Mouse (Mus musculus): ENCODE data around the gene Irf3.
"Not testable (repeated sequence)": the region's sequence is repeated elsewhere in the genome, so short reads cannot be mapped to it uniquely, and the experiment has no call there.

Gene Irf3

DNA sequence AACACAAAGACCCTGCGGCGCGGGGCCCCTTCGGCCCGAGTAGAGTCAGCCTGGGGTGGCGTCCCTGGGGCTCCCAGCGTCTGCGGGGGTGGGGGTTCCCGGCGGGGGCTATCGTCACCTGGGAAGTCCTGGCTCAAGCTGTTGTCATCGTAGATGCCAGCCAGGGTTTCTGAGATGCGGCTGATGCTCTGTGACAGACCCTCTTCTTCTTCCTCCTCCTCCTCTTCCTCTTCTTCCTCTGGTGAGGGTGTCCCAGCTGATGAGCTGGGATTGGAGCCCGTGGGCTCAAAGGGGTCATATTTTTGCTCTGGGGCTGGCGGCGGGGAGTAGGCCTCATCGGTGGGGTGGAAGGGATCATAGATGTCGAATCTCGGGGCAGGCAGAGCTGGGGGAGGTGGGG lies 11.0 kb downstream of the Irf3 start:
- DNase-seq, result no peak

DNA sequence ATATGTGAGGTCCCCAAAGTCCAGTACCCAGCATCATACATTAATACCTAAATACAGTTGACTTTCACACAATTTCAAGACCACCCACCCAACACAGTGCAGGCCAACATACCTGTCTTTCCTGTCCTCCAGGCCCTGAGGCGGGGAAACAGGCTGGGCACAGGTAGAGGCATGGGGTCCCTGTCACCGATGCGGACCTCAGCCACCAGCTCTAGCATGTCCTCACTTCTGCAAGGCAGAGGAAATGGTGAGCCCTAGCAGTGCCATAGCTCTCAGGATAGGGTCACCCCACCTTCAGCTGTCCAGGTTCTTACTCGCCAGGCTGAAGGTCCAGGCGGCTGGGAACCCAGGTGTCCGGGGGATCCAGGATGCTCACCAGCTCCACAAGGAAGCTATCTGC lies 14.6 kb downstream of the Irf3 start:
- DNase-seq, result no peak

DNA sequence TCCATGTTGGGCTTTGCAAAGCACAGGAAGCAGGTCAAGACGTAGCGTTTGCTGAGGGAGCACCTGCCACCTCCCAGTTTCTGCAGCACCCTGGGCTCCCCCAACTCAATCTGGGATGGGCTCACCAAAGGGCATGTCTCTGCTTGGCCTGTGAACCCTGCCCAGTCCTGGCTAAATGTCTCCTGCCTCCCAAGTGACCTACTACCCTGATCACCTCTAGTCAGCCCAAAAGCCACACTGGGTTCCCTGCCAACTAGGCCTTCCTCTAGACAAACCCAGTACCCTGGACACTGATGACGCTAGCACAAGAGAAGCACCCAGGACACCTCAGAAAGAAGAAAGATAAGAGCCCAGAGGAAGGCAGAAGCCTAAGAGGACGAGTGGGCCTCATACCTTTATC lies 15.4 kb downstream of the Irf3 start:
- DNase-seq, result no peak

DNA sequence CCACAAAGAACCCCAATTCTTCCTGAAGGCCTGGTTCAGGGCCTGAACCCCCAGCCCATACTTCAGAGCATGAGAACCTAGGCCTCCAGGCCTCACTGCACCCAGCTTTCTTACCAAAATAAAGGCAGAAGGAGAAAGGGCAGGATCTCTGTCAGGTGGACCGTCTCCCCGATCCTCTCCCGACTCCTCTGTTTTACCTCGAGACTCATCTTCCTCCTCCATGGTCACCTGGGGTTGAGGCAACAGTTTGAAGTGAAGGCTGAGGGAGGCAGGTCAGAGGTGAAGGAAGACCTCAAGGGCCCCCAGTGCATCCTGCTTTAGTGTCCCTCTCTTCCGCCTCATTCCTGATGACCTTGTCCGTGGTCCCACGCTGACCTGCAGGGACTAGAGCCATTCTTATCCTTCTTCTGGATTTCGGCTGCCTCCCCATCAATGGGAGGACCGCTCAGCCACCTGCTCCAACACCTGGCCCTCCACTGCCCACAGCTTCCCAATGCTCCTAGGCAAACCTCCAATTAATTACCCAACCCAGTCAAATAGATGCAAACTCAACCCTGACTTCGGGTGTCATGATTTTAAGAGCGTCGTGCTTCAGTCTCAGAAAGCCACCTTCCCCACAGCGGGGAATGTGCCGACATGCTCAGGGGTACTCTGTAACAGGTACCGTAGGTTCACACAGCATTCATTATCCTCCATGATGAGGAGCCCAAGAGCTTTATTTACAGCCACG lies 16.1 kb downstream of the Irf3 start:
- DNase-seq, result no peak

DNA sequence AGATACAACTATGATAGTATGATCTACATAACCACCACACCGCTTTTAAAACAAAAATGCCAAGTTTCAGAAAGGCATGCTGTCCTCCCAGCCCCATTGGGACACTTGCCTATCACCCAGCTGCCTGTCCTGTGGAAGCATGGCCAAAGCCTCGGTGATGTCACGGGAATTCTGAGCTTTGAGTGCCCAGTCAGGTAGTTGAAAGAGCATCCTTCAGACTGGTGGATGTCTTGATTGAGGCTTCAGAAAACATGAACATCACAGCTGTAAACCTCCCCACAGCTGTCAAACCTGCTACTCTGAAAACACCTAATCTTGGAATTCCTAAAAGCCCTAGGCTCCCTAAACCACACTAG lies 16.6 kb downstream of the Irf3 start:
- no peak for DNase-seq

DNA sequence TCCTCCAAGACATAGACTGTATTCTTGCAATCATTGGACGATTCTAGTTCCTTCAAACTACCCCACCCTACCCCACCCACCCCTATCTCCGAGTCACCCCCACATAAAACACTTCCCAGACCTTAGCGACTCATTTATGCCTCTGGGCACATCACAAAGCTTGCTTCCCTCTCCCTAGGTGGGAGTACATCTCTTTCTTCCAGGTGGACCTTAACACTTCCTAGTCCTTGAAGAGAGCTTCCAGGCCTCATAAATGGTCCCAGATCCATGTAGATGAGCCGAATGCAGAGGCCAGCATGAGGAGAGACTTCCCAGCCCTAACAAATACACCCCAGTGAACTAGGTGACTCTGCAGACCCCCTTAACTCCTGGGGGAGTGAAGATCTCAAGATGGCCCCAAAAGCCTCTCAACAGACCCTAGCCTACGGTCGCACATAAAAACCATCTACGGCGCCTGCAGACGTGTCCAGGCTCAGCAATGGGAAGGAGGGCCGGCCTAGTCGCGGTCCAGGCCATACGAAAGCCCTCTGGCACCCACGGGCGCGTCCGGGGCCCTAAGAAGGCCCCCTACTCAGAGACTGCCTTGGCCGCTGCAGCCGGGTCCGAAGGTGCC lies 18.0 kb downstream of the Irf3 start:
- no peak for DNase-seq

DNA sequence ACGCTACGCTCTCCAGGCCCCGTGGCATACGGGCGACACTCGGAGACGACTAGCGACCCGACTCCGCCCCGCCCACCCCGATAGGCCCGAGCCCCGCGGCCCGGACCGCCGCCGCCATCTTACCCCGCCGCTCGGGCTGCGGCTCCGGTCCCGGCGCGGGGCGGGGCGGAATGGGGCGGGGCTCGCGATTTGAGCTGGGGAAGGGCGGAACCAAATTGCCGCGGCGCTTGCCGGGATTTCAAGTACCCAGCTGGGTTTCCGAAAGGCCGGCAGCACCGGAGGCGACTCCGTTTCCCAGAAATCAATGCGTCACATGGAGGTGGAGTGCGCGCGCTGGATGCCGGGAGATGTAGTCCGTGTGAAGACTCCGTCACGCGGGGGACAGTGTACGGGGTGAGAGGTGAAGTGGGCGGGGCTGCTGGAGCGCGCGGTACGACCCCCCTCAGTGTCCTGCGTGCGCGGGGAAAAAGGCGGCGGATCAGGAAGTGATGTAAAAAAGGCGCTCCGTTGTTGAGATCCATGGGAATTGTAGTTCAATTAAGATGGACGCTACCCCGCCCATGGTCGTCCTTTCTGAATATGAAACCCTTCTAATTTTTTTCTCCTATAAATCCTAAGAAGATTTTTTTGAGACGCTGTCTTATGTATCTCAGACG lies 18.6 kb downstream of the Irf3 start, which contains the start of gene Scaf1:
Scaf1 (minus strand) TSS at position 407 of the 656 bp plus-strand sequence.
- peak; percentile 99 for DNase-seq

DNA sequence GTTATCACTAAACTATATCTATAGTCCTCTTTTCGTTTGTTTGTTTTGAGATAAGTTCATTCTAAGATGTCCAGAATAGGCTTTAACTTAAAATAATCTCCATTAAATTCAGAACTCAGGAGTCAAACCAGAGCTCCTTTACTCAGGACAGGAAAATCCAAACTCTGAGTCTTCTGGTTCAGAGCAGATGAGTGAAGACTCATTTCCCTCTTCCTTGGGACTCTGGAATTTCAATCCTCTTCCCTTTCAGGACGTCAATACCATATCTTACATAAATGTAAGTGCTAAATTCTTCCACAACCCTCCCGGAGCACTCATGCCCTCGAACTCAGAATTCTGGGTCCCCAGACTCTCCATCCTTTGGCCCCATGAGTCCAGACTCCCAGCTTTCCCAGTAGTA lies 19.3 kb downstream of the Irf3 start:
- no peak for DNase-seq

DNA sequence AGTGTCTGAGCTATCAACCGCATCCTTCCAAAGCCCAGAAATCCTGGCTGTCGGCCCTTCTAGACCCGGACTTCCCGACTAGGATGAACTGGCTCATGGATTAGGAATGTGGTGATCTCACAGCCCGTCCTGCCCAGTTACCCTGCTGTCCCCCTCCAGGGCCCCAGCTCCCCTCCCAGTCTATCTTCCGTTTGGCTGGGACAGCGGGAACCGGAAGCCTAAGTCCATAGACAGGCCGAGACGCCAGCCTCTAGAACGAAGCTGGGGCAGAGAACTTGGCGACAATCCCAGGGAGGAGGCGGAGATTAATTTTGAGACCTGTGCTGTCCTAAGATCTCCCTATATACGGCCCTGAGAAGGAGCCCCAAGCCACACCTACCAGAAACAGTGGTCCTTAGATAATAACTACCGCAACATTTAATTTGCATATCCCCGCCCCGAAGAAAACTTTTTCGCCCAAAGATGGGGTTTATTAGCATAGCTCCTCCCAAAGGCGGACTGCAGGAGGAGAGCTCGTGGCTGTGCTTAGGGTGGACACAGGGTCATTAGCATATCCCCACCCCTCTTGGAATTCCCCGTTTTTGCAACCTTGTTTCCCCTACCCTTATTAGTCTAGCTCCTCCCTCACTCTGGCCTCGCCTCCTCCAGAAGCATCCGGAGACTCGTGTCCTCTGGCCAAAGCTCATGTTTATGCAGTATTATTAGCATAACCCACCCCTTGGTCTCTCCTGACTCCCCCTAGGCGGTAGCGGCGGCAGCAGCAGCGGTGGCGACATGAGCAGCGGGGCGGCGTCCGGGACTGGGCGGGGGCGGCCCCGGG lies 20.0 kb downstream of the Irf3 start, which contains the start of gene Rras:
Rras (plus strand) TSS at position 720 of the 820 bp plus-strand sequence.
- peak; percentile 79 for DNase-seq

DNA sequence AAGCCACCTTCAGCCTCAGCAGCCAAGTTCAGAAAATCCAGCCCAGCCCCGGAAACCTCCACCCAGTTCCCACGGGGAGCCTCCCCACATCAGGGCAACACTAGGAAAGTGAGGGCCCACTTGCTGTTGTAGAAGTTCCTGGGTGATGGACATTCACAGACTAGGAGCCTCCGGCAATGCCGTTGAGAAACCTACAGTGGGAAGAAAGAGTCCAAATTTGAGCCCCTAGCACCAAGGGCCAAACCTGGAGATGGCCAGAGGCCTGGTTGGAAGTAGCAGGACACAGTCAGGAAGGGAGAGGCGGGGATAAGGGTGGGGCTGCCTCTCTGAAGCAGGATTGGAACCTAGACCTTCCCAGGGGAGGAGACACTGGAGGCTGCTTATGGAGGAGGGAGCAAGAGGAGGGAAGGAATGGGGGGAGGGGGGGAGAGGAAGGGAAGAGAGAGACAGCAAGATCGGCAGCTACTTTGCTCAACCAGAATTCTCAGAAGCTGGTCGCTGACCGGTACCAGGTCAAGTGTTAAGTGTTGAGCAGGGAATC lies 21.7 kb downstream of the Irf3 start:
- DNase-seq, result no peak

DNA sequence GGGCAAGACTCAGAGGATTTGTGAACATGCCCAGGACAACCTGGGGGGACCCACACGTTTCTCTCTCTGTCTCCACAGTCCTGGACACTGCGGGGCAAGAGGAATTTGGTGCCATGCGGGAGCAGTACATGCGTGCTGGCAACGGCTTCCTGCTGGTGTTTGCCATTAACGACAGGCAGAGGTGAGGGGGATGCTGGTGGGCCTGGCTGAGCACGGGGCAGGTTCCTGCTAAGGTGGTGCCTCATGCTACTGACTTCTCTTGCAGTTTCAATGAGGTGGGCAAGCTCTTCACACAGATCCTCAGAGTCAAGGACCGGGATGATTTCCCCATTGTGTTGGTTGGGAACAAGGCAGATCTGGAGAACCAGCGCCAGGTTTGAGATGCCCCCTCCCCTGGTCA lies 22.8 kb downstream of the Irf3 start:
- DNase-seq, result no peak

DNA sequence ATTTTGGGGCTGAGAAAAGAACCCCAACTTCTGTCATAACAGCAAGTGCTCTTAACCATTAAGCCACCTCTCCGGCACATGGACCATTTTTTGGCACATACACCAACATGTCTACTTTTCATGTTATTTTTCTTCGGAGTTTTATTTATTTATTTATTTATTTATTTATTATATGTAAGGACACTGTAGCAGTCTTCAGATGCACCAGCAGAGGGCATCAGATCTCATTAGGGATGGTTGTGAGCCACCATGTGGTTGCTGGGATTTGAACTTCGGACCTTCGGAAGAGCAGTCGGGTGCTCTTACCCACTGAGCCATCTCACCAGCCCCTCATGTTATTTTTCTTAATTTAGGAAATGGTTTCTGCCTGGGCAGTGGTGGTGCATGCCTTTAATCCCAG lies 26.3 kb downstream of the Irf3 start:
- not testable (repeated sequence) for DNase-seq

DNA sequence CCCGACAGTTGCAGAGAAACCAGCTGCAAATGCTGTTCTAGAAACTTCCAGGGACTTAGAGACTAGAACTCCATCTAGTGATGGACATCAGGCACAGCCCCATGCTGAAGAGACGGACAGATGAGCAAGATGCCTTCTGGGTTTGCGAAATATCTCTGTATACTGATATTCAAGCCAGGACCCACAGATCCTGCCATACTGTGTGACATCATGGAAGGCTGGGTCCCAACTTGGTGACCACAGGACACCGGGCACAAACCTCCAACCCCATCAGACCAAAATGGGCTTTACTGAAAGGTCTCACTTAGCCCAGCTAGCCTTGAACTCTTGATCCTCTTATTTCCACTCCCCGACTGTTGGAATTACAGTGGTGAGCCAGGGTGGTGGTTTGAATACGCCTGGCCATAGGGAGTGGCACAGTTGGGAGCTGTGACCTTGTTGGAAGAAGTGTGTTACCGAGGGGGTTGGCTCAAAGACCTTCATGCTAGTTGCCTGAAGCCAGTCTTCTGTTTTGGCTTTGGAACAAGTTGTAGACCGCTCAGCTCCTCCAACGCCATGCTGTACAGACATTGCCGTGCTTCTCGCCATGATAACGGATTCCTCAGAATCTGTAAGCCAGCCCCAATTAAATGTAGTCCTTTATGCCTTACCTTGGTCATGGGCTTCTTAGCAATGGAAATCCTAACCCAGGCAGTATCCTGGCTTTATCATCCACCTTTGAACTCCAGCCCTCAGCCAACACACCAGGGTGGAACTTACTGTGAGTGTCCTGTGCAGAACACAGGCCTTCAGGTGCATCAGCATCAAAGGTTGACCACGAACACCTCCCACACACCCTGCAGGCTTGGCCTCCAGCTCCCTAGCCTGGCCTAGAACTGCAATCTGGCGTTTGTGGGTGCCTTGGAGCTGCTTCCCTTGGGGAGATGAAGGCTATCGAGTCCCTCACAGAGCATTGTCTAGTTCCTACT lies 27.1 kb downstream of the Irf3 start:
- DNase-seq, result no peak

DNA sequence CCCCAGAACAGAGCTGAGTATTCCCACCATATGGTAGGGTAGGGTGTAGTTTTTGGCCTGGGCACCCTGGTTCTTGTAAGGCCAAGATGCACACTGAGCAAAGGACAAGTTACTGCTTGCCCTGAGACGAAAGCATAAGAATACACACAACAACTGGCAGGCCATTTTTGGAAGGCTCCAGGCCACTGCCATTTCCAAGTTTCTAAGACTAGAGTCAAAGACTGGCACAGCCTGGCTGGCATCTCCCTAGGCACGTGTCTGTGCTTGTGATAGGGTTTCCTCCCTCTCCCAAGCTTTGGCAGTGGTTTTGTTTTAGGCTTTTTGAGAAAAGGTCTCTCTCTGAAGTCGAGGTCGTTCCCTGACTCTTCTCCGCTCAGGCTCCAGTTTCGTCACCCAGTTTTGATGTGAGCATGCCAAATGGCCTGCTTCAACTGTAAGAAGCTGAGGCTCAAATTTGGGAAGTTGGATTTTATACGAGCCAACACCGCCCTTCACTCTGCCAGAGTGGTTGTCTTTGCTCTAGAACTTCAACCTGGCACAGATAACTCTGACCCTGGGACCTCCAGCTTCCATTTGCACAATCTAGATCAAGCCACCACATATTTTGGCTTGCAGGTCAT lies 28.3 kb downstream of the Irf3 start:
- DNase-seq, result no peak

DNA sequence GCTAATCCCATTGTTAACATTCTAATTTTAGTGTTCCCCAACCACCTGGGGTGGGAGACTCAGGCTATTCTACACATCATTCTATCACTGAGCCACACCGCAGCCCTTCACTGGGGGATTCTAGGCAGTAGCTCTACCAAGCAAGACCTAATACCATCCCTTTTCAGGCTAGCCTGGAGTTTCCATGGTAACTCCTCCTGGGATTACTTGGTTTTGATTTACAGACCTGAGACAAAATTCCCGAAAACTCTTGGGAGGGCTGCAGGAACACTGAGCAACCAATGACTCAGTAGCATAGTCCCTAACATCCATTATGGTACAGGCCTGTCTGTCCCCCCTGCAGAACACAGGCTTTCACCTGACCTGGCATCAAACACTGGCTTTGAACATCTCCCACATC lies 28.8 kb downstream of the Irf3 start:
- DNase-seq, result no peak

DNA sequence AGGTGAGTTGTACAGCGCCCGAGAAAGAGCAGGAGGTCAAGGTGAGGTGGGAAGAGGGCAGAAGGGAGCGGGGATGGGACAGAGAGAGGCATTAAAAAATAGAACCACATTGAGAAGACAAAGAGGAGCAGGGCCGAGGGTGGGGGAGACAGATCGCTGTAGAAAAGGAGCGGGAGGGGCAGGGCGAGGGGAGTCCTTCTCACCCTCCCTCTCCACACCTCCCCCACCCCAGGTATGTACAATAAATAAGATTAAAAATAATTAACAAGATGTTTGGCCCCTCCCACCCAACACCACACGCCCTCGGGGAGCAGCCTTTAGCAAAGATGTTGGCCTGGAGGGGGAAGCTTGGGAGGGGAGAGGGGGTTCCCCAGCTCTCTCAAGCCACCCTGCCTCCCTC lies 30.3 kb downstream of the Irf3 start:
- DNase-seq, result no peak

DNA sequence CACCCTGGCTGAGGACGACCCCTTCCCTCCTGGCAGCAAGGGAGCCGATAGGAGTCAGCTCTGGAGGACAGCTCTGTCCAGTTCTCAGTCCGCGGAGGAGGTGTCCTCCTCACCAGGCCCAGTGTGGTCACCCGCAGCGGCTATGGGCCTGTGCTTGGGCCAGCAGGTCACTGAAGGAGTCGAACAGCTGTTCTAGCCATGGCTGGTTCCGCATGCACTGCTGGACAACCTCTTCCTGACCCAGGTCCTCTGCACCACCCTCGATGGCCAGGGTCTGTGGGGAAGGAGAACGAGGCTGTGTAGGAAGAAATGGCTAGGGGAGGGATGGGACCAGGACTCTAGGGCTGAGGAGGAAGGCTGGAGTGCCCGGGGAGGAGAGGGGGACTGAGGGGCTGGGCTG lies 30.9 kb downstream of the Irf3 start:
- DNase-seq, result no peak

DNA sequence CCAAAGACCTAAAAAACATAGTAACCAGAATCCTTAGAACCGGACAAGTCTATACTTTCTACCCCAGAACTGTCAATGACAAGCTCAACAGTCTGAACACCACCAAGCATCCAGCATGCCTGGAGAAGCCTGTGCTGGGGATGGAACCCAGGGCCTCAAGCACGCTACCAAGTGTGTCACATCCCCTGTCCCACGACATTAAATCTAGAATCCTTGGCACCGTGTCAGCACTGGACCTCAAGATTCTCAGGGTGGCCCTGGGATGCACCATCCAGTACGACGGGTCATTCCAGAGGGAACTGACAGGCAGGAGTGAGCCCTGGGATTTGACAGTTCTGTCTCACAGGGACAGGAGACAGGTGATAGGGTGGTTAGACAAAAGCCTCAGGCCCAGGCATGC lies 32.5 kb downstream of the Irf3 start:
- DNase-seq, result no peak

DNA sequence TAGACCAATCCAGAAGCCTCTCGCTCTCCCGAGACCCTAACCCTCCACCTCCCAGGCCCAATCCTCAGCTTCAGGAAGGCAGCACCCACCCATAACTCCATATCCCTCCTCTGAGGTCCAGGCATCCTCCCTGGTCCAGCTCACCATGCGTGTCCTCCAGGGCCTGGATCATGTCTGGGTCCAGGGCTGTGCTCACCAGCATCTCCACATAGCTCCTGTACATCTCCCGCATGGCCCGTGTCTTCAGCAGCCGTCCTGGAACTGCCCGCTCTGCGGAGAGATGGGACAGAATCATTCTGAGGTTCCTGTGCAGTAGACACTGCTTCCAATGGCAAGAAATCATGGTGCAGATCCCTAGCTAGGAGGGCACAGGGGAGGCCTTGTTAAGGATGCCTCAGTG lies 33.4 kb downstream of the Irf3 start:
- DNase-seq, result no peak

DNA sequence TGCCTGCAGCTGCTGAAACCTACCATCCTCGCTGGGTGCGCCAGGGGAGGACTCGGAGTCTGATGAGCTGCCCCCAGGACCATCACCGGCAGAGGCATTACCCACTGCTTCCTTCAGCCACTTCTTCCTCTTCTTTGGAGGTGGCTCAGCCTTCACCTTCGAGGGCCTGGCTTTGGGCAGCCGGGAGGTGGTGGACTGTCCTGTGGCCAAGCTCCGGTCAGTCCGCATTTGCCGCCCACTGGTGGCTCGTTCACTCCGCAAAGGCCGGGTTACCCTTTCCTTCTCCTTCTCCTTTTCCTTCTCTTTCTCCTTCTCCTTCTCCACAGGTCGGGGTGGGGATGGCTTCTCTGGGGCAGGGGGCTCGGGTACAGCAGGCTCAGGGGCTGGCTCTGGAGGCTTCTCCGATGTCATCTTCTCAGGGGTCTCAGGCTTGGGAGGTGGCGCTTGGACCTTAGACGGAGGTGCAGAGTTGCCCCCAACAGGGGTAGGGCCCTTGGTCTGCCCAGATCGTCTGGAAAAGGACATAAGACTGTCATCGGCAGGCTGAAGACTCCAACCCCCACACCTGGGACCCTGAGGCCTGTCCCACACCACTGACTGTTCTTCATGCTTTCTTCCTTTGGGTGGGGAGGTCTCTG lies 36.4 kb downstream of the Irf3 start:
- no peak for DNase-seq

DNA sequence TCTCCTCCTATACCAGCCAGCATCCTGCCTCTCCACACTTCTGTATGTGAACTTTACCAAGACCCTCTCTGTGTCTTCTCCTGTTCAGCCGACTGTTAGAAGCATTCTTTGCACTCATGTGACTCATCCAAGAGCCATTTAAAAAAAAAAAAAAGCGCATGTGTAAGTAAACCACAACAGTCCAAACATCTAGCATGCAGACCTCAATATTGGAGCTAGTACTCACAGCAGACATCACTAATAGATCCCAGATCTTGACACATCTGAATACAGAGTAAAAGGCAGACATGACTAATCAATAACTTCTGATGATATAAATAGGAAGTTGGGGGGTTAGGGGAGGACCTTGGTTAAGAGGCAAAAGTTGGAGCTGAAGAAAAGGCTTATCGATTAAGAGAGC lies 38.2 kb downstream of the Irf3 start:
- DNase-seq, result no peak
